Mouse (Mus musculus) ES-Bruce4 (cell line): ENCODE measurements around the gene Vwa8.

Experiments
- CTCF ChIP-seq: IDR thresholded peaks from one replicate; pipeline ENCODE4 v1.8.1; 2011; ENCODE audit warnings: low read depth, low read length
- EP300 ChIP-seq: IDR thresholded peaks from 2 replicates; pipeline ENCODE4 v1.6.1; 2011; ENCODE audit warnings: low read depth, low read length; ENCODE audit not compliant: insufficient read depth
- POLR2A ChIP-seq: IDR thresholded peaks from one replicate; pipeline ENCODE4 v1.8.1; 2011; ENCODE audit warnings: low read length; ENCODE audit not compliant: insufficient read depth

- TF ChIP-seq CTCF (no peak), EP300 (no peak), POLR2A (no peak)
These were observed 356.0 kb downstream of the Vwa8 start for GRCm38 (mm10) chr14:79204866-79205265.
